Mouse (Mus musculus): ENCODE data around the gene Nif3l1.

DNA sequence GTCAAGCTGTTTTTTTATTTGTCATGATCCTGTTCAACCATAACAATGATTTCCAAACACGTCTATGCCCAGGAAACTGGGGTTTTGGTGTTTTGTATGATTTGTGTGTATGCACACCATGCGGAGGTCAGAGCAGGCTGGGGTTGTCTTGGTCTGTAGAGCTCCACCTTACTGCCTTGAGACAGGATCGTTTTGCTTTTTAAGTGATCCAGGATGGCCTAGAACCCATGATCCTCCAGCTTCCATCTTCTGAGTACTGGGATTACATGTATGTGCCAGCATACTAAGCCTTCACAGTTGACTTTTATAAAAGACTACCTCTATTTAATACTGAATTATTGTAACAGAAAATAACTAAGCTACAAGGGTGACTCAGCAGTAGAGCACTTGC is 34.8 kb upstream of the Nif3l1 start:
- TF ChIP-seq CTCF (IDR thresholded peaks at IDR 0.05; ENCODE audit: extremely low read depth, insufficient read length, insufficient replicate concordance, low read depth, low read length) (no peak), POLR2A (IDR thresholded peaks at IDR 0.05; ENCODE audit: low read depth, low read length) (no peak)
